Mouse (Mus musculus) erythroblast, adult 5-6 weeks (primary cell): ENCODE data around the gene Aldh1b1. TPM values are rescaled to one million over a fixed set of nuclear protein-coding genes. Genes with fewer than 3 reads are reported as not detected.
A peak's percentile ranks its signal among the peaks of the same experiment; 100 is the strongest.

Experiments used
- ATAC-seq: replicated peaks from 2 replicates; pipeline ENCODE4 v1.8.0; 2016; ENCODE audit warnings: moderate number of reproducible peaks, mild to moderate bottlenecking, moderate TSS enrichment, inconsistent platforms; ENCODE audit not compliant: poor library complexity, low FRiP score, severe bottlenecking
- total RNA-seq, 2 experiments: library from RNA; stranded (forward) in 1 of 2; stranded (reverse) in 1 of 2; fragments of 150-400 nt in 1 of 2; fragments of 200-764, 138-1000 nt in 1 of 2; gene quantifications; 2 replicates each; pipeline versions ENCODE4 v1.2.3 to v1.2.4; 2015 to 2017; ENCODE audit warnings: low replicate concordance in 2 of 2

The Aldh1b1 gene
- total RNA-seq, 2 experiments from 2014 or later = 1.3 to 1.6 TPM

DNA sequence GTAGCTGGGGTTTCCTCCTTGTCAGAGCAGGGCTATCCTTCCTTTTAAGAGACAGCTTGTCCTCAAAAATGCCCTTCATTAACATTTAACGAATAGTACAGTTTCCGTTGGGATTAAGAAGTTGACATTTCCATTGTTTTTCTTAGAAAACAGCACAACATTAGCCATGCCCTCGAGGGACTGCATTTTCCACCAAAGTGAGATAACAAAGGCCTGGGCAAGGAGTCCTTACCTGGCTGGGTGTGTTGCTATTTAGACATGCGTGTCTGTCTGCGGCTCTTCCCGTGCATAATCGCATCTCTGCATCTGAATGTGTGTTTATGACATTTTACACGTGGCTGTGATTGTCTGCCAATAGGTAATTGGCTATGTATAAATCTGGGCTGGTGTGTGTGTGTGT is 27.6 kb upstream of the Aldh1b1 start:
- no peak for ATAC-seq

DNA sequence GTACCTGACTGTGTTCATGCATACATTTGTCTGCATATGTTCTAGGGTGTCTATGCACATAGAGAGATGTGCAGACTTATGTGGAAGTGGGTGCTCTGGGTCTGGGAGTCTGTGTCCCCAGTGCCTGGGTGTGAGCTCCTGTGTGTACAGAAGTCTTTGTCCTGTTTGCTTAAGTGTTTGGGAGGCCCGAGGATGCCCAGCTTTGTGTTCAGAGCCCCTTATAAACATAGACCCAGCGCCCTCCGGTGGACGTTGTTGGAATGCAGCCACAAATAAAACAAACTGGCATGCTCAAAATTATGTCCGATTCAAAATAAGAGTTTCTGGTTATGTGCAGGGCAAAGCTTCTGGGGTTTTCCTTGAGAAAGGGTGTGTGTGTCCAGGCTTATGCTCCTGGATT is 27.2 kb upstream of the Aldh1b1 start:
- no peak for ATAC-seq

DNA sequence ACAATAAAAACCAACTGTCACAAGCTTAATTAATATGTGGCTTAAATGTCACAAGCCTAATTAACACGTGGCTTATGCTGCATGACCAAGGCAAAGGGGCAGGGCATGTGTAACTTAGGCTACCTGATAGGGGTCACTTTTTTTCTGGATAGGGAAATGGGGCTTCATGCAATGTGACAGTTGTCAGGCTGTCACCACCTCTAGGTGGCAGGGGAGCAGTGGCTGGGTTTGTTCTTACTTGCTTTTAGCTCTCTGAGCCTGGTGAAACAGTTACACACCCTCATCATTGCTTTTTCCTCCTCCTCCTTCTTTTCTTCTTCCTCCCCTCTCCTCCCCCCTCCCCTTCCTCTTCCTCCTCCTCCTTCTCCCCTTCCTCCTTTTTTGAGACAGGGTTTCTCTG is 15.2 kb upstream of the Aldh1b1 start:
- ATAC-seq = no peak

DNA sequence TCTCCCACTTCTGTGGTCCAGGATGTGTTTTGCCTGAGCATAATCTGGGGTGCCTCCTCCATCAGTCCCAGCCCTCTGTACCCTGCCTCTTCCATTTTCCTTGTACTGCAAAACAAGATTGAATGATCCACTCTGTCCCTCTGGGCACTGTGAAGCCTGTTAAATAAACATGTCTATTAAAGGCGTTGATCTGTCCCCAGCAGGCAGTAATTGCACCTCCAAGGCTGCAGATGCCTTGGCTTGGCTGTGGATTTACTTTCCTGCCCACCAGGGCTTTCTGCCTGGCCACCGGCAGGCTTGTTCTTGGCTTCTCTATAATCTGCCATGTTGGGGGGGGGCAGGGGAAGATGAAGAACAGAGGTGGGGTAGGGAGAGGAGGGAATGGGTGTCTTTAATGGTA is 12.9 kb upstream of the Aldh1b1 start:
- no peak for ATAC-seq

DNA sequence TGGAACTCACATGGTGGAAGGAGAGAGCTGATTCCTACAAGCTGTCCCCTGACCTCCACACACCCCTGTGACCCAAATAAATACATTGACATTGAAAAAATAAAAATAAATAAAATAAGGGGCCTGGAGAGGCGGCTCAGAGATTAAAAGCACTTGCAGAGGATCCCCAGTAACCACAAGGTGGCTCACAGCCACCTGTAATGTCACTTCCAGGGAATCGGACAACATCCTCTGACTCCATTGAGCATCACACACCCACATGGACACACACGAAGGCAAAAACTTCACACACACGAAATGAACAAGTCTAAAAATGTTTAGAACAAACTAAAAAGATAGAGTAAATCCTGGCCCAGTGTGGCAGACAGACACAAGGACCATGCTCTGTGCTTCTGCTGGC is 12.1 kb upstream of the Aldh1b1 start:
- no peak for ATAC-seq

DNA sequence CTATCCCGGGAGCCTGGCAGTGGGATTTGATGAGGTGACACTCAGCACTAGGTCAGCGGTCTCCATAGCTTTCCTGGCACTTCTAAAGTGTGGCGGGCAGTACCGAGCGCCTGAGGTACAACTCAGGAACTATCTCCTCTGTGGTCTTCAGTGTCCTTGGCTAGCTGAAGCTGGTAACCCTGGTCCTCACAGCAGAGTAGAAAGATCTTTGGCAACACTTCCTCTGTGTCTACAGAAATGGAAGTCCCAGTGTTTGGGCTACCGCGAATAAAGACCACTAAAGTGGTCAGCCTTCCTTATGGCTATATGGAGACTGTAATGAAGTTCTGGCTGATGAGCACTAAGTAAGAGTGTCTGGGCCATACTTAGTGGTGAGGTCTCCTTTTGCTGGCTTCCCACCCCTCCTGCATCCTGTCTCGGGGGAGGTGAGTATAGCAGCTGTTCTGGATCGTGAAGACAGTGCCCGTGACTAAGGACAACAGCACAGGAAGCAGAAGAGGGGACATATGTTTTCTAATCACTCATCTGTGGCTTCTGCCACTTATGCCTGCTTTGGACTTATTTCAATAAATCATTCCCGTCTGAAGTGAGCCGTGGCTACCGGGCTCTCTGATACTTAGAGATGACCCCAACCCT is 10.3 kb upstream of the Aldh1b1 start:
- no peak for ATAC-seq

DNA sequence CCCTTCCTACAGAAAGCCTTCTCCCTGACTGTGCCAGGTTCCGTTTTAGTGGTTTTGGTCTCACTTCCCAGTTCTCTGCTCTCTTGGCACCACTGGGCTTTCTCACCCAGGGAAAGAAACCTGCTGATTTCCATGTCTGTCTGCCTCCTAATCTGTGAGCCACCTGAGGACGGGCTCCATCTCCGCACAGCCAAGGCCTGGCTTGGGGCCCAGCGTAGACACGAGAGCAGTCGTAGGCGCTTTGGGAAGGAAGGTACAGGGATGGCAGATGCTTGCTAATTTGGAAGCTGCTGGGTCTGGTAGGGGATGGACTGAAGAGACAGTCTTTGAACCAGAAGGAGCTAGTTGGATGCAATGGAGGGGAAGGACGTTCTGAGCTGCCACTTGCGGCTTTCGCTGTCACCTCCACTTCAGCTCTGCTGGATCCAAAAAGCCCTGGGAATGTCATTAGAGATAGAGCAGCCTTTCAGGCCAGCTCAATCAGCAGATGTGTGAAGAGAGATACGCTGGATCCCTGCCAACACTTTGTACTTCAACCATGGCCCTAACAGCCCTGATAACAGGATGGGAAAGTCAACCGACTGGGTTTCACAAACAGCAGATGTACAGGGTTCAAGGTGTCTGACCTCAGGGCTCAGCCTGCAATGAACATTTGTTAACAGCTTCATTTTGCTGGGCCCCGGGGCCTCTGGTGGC is 9.4 kb upstream of the Aldh1b1 start:
- ATAC-seq = no peak

DNA sequence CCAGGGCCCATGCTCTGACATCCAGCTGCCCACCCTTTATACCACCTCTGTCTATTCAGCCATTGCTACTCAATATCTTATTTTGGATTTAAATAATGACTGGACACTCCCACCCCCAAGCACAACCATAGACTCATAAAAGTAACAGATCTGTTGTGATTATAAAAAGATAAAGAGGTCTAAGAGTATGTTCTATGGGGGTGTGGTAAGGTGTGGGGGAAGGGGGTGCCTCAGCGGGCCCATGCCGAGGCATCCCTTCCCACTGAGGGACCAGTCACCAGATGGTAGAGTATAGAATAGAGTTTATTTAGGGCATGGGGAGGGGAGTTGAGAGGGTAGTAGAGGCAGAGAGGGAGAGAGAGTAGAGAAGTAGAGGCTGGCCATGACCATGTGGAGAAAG is 8.8 kb upstream of the Aldh1b1 start:
- ATAC-seq = no peak

DNA sequence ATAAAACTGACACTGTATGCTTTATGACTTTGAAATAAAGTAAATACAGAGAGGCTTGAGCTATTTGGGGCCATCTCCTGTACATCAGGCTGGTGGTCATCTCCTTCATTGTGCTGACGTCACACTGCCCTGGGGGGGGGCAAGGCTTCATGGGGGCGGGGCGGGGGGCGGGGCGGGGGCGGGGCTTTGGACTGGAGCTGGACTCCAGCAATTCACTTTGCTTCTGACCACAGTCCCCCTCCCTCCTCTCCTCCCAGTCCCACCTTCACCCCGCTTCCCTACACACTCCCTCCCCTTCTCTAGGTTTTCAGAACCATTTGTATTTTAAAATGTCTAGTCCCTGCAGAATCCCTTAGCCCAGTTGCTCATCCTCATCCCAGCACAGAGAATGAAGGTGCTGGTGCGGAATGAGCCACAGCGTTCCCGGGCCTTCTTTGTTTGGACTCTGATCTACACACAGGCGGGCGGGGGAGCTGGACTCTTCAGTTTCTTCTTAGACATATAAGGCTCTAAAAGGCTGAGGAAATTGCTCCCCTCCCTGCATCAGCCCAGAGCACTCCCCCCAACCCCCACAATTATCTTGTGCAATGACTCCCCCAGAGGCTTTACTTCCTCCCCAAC is 3.5 kb upstream of the Aldh1b1 start:
- ATAC-seq = no peak

DNA sequence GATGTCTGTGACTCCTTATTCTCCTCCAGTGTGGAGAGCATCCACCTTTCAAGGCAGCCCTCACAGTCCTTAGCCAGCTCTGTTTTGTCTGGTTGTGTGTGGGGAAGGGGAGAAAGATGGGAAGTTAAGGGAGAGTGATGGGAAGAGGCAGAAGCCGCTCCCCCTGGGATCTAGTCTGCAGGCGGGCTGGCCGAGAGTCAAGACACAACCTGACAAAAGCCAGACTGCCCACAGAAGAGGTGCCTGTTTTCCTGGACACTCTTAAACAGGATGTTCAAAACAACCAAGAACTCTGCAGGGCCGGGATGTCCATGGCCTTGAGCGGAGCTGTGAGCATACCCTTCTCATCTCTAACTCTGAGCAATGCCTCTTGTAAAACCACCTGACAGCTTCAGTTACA is 2.1 kb upstream of the Aldh1b1 start:
- ATAC-seq = no peak

DNA sequence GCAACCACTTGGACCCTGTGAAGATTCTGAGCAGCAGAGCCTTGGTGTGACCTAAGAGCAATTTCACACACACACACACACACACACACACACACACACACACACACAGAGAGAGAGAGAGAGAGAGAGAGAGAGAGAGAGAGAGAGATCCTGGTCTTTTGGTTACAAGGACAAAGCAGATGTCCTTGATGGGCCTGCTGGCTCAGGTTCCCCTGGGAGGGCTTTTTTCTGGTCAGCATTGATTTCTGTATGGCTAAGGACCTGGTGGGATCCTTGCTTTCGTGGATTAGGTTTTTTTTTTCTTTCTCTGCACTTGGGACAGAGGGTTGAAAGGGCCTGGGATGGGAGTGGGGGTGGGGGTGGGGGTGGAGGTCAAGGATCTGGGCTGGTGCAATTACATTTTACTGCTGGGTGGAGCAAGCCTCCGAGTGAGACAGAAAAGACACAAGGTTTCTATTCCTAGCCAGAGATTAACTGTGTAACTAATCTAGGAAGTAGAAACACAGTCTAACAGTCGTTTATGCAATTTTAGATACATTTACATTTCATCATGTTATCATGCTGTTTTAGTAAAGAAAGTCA is 1.2 kb downstream of the Aldh1b1 start:
- ATAC-seq = no peak

DNA sequence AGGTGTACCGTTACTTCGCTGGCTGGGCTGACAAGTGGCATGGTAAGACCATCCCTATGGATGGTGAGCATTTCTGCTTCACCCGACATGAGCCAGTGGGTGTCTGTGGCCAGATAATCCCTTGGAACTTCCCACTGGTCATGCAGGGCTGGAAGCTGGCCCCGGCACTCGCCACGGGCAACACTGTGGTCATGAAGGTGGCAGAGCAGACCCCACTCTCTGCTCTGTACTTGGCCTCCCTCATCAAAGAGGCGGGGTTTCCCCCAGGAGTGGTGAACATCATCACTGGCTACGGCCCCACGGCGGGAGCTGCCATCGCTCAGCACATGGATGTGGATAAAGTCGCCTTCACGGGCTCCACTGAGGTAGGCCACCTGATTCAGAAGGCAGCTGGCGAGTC is 4.1 kb downstream of the Aldh1b1 start:
- ATAC-seq = no peak

DNA sequence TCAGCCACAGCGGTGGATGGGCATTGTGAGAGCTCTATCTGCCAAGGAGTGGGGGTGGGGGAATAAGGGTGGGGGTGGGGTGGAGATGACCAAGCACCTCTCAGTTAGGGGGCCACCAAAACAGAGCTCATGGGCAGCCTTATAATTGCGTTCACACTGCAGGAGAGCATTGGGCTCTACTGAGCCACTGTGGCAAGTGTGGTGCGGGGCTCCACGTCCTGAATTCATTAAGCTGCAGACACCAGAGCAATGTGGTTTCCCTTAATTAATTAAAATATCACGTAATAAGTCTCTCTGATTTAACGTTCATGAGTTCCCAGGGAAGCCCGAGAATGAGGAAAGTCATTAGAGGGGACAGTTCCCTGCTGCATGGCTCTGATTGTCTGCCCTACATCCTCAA is 9.2 kb downstream of the Aldh1b1 start:
- no peak for ATAC-seq

DNA sequence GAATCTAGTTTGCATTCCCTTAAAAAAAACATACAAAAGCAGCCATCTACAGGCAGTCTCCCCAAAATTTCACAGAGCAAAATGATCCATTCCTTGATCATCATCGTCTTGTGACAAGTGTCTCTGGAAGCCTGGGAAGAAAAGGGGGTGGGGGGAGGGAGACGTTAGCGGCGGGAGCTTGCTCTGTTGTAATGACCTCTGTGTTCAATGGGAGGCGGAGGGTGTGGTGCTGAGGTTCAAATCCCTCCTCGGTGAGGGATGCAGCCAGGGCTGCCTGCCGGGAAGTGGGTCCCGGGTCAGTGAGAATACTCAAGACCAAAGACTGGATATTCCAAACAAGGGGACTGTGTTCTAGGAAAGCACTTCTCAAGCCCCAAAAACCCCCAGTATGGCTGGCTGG is 12.4 kb downstream of the Aldh1b1 start:
- no peak for ATAC-seq

DNA sequence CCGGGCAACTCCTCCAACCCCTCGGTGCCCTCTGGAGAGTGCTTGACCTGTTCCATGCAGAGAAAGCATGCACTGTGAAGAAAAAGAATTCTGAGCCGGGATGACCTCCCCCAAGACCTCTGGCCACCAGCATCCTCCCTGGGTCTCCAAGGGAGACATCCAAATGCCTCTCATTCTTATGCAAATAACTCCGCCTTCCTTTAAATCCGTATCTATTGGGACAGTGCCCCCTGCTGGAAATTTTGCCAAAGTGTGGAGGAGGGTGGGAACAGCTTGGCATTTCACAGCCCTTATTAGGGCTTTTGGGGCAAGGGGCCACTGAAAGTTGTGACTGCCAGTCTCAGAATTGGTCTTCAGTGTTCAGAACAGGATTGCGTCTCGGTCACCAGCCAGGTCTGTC is 16.7 kb downstream of the Aldh1b1 start:
- ATAC-seq = no peak

DNA sequence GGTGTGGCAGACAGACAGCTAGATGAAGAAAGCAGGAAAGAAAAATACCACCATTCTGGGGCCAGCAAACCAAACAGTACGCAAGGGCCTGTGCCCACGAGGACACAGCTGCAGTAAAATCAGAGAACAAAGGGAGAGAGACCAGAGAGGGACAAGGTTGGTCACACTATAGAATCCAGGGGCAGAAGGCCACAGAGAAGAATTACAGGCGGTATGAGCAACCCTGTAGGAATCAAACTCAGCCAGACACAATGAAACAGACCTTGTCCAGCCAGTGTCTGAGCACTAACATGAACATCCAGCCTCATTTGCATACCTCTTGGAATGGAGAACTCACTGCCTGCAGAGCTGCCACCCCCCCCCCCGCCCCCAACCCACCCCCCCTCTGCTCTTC is 20.0 kb downstream of the Aldh1b1 start:
- ATAC-seq = no peak

DNA sequence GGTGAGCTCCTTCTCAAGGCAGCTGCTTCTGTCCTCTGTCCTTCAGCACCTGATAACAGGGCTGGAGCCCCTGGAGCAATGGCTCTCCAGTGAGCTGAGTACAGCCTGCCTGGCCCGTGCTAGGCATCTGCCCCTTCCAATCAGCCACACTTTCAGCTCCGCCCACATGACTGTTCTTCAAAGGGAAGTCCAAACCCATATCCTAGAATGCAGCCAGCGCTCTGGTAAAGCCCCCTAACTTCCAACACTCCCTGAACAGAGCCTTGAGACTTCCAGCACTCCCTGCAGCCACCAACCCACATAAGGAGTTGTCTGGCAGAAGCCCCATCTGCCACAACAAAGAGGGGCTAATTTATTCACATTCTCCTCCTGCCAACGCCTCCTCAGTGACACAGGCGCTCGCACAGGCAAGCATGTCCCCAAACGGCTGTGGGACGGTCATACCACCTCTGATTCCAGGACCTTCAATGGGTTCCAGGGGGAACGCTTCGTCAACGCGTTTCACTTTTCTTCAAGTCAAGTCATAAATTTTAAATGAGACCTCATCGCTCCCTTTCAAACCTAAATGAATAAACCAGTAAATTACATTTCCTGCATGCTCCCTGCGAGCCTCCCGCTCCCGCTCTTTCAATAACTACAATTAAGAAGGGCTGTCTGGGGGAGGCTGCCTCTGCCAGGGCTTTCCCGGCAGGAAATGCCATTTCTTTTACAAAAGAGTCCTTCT is 20.5 kb downstream of the Aldh1b1 start:
- no peak for ATAC-seq

DNA sequence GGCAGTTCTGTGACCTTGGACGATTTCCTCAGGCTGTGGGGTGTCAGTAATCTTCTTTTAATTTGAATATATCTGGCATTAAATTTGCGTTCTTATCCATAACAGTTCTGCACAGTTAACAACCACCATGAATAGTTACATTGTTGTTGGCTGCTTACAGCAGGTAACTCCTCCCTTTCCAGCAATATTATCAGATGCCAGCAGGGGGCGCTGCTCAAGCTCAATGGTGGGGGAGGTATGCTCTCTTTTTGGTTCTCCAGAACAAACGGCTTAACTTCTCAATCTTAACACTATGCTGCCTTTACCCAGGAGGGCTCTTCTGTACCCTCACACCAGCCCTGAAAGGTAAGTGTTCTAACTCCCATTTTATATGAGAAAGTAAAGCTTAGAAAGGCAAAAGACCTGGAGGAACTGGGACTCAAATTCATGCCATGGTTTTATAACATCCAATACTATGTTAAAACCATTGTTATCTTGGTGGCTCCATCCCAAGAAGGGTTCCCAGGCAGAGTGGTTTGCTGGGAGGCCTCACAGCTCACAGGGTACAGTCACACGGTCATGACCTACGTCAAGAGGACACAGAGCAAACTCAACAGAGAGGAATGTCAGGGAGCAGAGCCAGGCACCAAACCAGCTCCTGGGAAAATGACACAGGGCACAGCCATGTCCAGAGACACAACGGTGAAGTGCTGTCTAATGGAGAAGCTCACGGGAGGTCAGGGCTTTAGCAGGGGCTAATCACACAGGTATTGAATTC is 21.4 kb downstream of the Aldh1b1 start:
- peak; percentile 29; the same call in 1 of the 2 replicates for ATAC-seq

DNA sequence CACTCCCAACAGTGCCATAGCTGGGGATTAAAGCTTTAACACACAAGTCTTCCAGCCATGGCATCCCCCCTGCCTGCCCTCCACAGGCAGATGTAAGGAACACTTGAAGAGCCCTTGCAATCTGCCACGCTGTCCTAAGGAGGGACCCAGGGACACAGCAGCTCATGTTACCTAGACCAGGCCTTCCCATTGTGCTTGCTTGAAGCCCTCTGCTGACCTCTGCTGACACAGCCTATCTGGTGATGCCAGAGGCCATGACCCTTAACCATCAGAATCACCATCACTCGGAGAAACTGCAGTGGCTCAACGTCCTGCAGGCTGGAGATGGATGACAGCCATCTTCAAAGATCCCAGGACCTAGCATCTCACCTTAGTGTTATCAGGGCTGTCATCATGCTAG is 23.2 kb downstream of the Aldh1b1 start:
- no peak for ATAC-seq
